Mouse (Mus musculus) MEL (cell line): ENCODE measurements around the gene Cep350. TPM values are rescaled to one million over a fixed set of nuclear protein-coding genes. Genes with fewer than 3 reads are reported as not detected.
A peak's percentile ranks its signal among the peaks of the same experiment; 100 is the strongest.

Experiments used
- DNase-seq: peaks from one replicate; pipeline ENCODE4 v3.0.0; 2011; ENCODE audit warnings: low read depth, low spot score
- H3K27ac ChIP-seq: 2 replicates; pipeline ENCODE4 v1.5.1; 2012; ENCODE audit warnings: low read depth, mild to moderate bottlenecking, control low read depth, low read length, moderate library complexity; ENCODE audit not compliant: control insufficient read depth
- H3K27me3 ChIP-seq, 2 experiments: fragments of 150-350 bp in 1 of 2; sonication (generic) in 1 of 2; 2 replicates each; pipeline ENCODE4 v1.6.1; 2012; ENCODE audit warnings: low read length in 2 of 2, mild to moderate bottlenecking in 2 of 2, improper control_type of control experiment in 1 of 2, moderate library complexity in 1 of 2; ENCODE audit not compliant: insufficient read depth in 2 of 2, control insufficient read depth in 1 of 2
- H3K36me3 ChIP-seq, 2 experiments: 2 replicates each; pipeline ENCODE4 v1.6.1; 2012 to 2014; ENCODE audit warnings: low read length in 2 of 2, improper control_type of control experiment in 1 of 2, inconsistent platforms in 1 of 2, mild to moderate bottlenecking in 1 of 2; ENCODE audit not compliant: insufficient read depth in 2 of 2, control insufficient read depth in 1 of 2
- H3K4me1 ChIP-seq, 2 experiments: fragments of 150-350 bp in 1 of 2; sonication (generic) in 1 of 2; 2 replicates each; pipeline ENCODE4 v1.6.1; 2012; ENCODE audit warnings: low read length in 2 of 2, improper control_type of control experiment in 1 of 2, mild to moderate bottlenecking in 1 of 2; ENCODE audit not compliant: insufficient read depth in 2 of 2, control insufficient read depth in 1 of 2
- H3K4me3 ChIP-seq, 2 experiments: fragments of 150-350 bp in 1 of 2; sonication (generic) in 1 of 2; 2 replicates each; pipeline ENCODE4 v1.5.1; 2012; ENCODE audit warnings: low read depth in 2 of 2, low read length in 2 of 2, mild to moderate bottlenecking in 2 of 2, moderate library complexity in 2 of 2, control low read depth in 1 of 2, improper control_type of control experiment in 1 of 2; ENCODE audit not compliant: control insufficient read depth in 1 of 2, insufficient read depth in 1 of 2
- H3K79me2 ChIP-seq: 2 replicates; pipeline ENCODE4 v1.6.1; 2012; ENCODE audit warnings: mild to moderate bottlenecking, low read length, moderate library complexity; ENCODE audit not compliant: control insufficient read depth, poor library complexity, insufficient read depth
- H3K9ac ChIP-seq: 2 replicates; pipeline ENCODE4 v1.6.1; 2012; ENCODE audit warnings: low read depth, mild to moderate bottlenecking, control low read depth, low read length, moderate library complexity; ENCODE audit not compliant: control insufficient read depth, poor library complexity, severe bottlenecking
- H3K9me3 ChIP-seq: fragments of 150-350 bp; sonication (generic); replicated peaks from 2 replicates; pipeline ENCODE4 v1.6.1; 2012; ENCODE audit warnings: mild to moderate bottlenecking, low read length, improper control_type of control experiment, moderate library complexity; ENCODE audit not compliant: insufficient read depth
- CHD1 ChIP-seq: IDR thresholded peaks from 2 replicates; pipeline ENCODE4 v1.6.1; 2012; ENCODE audit warnings: low read depth, mild to moderate bottlenecking, inconsistent platforms, low read length, improper control_type of control experiment
- E2F4 ChIP-seq: IDR thresholded peaks from 2 replicates; pipeline ENCODE4 v1.6.1; 2011; ENCODE audit warnings: low read depth, low read length, improper control_type of control experiment, borderline replicate concordance
- ELF1 ChIP-seq: IDR thresholded peaks from 2 replicates; pipeline ENCODE4 v1.6.1; 2014; ENCODE audit warnings: low read depth, mild to moderate bottlenecking, inconsistent platforms, low read length, improper control_type of control experiment, moderate library complexity
- ETS1 ChIP-seq: IDR thresholded peaks from 2 replicates; pipeline ENCODE4 v1.6.1; 2012; ENCODE audit warnings: low read depth, mild to moderate bottlenecking, inconsistent platforms, low read length, improper control_type of control experiment, moderate library complexity
- GATA1 ChIP-seq: IDR thresholded peaks from 2 replicates; pipeline ENCODE4 v1.6.1; 2011; ENCODE audit warnings: low read depth, low read length, improper control_type of control experiment
- HCFC1 ChIP-seq: IDR thresholded peaks from 2 replicates; pipeline ENCODE4 v1.6.1; 2012; ENCODE audit warnings: low read depth, mild to moderate bottlenecking, inconsistent platforms, low read length, improper control_type of control experiment, moderate library complexity
- JUND ChIP-seq: IDR thresholded peaks from 2 replicates; pipeline ENCODE4 v1.6.1; 2011; ENCODE audit warnings: low read depth, mild to moderate bottlenecking, improper control_type of control experiment, low read length
- KAT2A ChIP-seq: conservative IDR thresholded peaks from 2 replicates; pipeline ENCODE4 v1.6.1; 2012; ENCODE audit warnings: low read depth, low read length, improper control_type of control experiment, inconsistent platforms
- MAFK ChIP-seq: IDR thresholded peaks from 2 replicates; pipeline ENCODE4 v1.6.1; 2011; ENCODE audit warnings: low read depth, mild to moderate bottlenecking, low read length, improper control_type of control experiment, borderline replicate concordance
- MAX ChIP-seq: IDR thresholded peaks from 2 replicates; pipeline ENCODE4 v1.6.1; 2011; ENCODE audit warnings: low read length, improper control_type of control experiment
- MAZ ChIP-seq: IDR thresholded peaks from 2 replicates; pipeline ENCODE4 v1.6.1; 2012; ENCODE audit warnings: low read depth, mild to moderate bottlenecking, inconsistent platforms, low read length, improper control_type of control experiment
- MEF2A ChIP-seq: IDR thresholded peaks from 2 replicates; pipeline ENCODE4 v1.6.1; 2014; ENCODE audit warnings: low read depth, mild to moderate bottlenecking, inconsistent platforms, low read length, improper control_type of control experiment; ENCODE audit not compliant: poor library complexity, insufficient replicate concordance, severe bottlenecking; ENCODE audit errors: extremely low read depth
- MXI1 ChIP-seq: IDR thresholded peaks from 2 replicates; pipeline ENCODE4 v1.6.1; 2011; ENCODE audit warnings: mild to moderate bottlenecking, low read depth, low read length, improper control_type of control experiment
- MYB ChIP-seq: IDR thresholded peaks from 2 replicates; pipeline ENCODE4 v1.6.1; 2011; ENCODE audit warnings: mild to moderate bottlenecking, low read depth, low read length, improper control_type of control experiment
- NELFE ChIP-seq: IDR thresholded peaks from 2 replicates; pipeline ENCODE4 v1.6.1; 2011; ENCODE audit warnings: low read depth, low read length, improper control_type of control experiment
- NRF1 ChIP-seq: IDR thresholded peaks from 2 replicates; pipeline ENCODE4 v1.6.1; 2014; ENCODE audit warnings: low read depth, mild to moderate bottlenecking, inconsistent platforms, low read length, improper control_type of control experiment, moderate library complexity; ENCODE audit not compliant: poor library complexity, insufficient read depth, severe bottlenecking
- POLR2A ChIP-seq, 2 experiments: IDR thresholded peaks; 2 replicates each; pipeline ENCODE4 v1.6.1; 2011 to 2012; ENCODE audit warnings: low read length in 2 of 2, mild to moderate bottlenecking in 2 of 2, control low read depth in 1 of 2, improper control_type of control experiment in 1 of 2, low read depth in 1 of 2, moderate library complexity in 1 of 2; ENCODE audit not compliant: control insufficient read depth in 1 of 2, insufficient read depth in 1 of 2, poor library complexity in 1 of 2
- POLR2AphosphoS2 ChIP-seq: IDR thresholded peaks from 2 replicates; pipeline ENCODE4 v1.6.1; 2011; ENCODE audit warnings: low read length, improper control_type of control experiment
- POLR2AphosphoS5 ChIP-seq: IDR thresholded peaks from 2 replicates; pipeline ENCODE4 v1.6.1; 2012; ENCODE audit warnings: low read depth, borderline replicate concordance, mild to moderate bottlenecking, inconsistent platforms, low read length, moderate library complexity, mixed read lengths
- SIN3A ChIP-seq: IDR thresholded peaks from 2 replicates; pipeline ENCODE4 v1.6.1; 2012; ENCODE audit warnings: low read length, improper control_type of control experiment, inconsistent platforms
- TAL1 ChIP-seq: IDR thresholded peaks from 2 replicates; pipeline ENCODE4 v1.6.1; 2012; ENCODE audit warnings: mild to moderate bottlenecking, inconsistent platforms, low read length, moderate library complexity, mixed read lengths
- TBP ChIP-seq: IDR thresholded peaks from 2 replicates; pipeline ENCODE4 v1.8.0; 2011; ENCODE audit warnings: low read depth, low read length, improper control_type of control experiment
- TCF12 ChIP-seq: IDR thresholded peaks from 2 replicates; pipeline ENCODE4 v1.6.1; 2014; ENCODE audit warnings: low read depth, mild to moderate bottlenecking, inconsistent platforms, low read length, improper control_type of control experiment, moderate library complexity
- UBTF ChIP-seq: IDR thresholded peaks from 2 replicates; pipeline ENCODE4 v1.6.1; 2012; ENCODE audit warnings: low read depth, mild to moderate bottlenecking, inconsistent platforms, low read length, improper control_type of control experiment, moderate library complexity, borderline replicate concordance; ENCODE audit not compliant: insufficient read depth
- USF1 ChIP-seq: IDR thresholded peaks from 2 replicates; pipeline ENCODE4 v1.6.1; 2014; ENCODE audit warnings: low read depth, mild to moderate bottlenecking, inconsistent platforms, low read length, improper control_type of control experiment, moderate library complexity
- USF2 ChIP-seq, 2 experiments: IDR thresholded peaks; 2 replicates each; pipeline ENCODE4 v1.6.1; 2011 to 2012; ENCODE audit warnings: improper control_type of control experiment in 2 of 2, low read length in 2 of 2, borderline replicate concordance in 1 of 2, inconsistent platforms in 1 of 2, low read depth in 1 of 2, mild to moderate bottlenecking in 1 of 2; ENCODE audit not compliant: insufficient read depth in 1 of 2
- ZC3H11A ChIP-seq: IDR thresholded peaks from 2 replicates; pipeline ENCODE4 v1.6.1; 2012; ENCODE audit warnings: low read depth, mild to moderate bottlenecking, inconsistent platforms, low read length, improper control_type of control experiment
- ZKSCAN1 ChIP-seq: IDR thresholded peaks from 2 replicates; pipeline ENCODE4 v1.6.1; 2012; ENCODE audit warnings: low read depth, mild to moderate bottlenecking, inconsistent platforms, low read length, improper control_type of control experiment, moderate library complexity
- ZMIZ1 ChIP-seq: IDR thresholded peaks from 2 replicates; pipeline ENCODE4 v1.6.1; 2012; ENCODE audit warnings: low read depth, mild to moderate bottlenecking, inconsistent platforms, low read length, improper control_type of control experiment, moderate library complexity
- ZNF384 ChIP-seq: IDR thresholded peaks from 2 replicates; pipeline ENCODE4 v1.6.1; 2012; ENCODE audit warnings: low read depth, mild to moderate bottlenecking, inconsistent platforms, low read length, improper control_type of control experiment
- polyA plus RNA-seq, 2 experiments: library from polyadenylated mRNA; stranded (reverse) in 1 of 2; unstranded in 1 of 2; fragments of >175 nt in 1 of 2; fragments of >200 nt in 1 of 2; gene quantifications; 2 replicates each; pipeline versions ENCODE4 v1.2.1 to v1.2.4; 2012; ENCODE audit warnings: low replicate concordance in 2 of 2, low read depth in 1 of 2; ENCODE audit not compliant: insufficient read length in 2 of 2, insufficient read depth in 1 of 2, missing spikeins in 1 of 2
- total RNA-seq: library from RNA; depleted of rRNA; stranded (reverse); fragments of 300-350 nt; gene quantifications from 2 replicates; pipeline ENCODE4 v1.2.3, GENCODE M21; 2012

Gene Cep350
- total and polyA plus RNA-seq, 3 experiments: 4.3 to 110 (median 9.7) TPM

DNA sequence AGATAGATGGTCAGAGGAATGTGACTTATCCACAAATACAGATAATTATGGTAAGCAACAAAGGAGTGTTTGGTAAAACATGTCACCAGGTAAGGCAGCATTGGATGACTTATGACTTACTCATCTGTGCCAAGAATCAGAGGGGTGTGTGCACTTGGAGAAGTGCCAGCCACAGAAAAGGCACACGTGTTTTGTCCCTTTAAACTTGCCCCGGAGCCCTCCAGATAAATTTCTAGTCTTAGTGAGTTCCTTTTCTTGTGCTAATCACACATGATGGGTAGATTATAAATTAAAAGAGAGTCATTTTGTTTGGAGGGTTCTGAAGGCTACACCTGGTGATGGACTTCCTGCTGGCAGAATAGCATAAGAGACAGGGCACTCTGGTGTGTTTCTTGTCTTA is 156.9 kb downstream of the Cep350 start (continued):
- peak; percentile 96 for TF ChIP-seq MAX
- TF ChIP-seq JUND: no peak
- peak; percentile 100 for TF ChIP-seq SIN3A
- TF ChIP-seq MEF2A: no peak
- TF ChIP-seq CHD1: no peak
- TF ChIP-seq TCF12: 0 out of 2 replicates have a peak, but pooled peaks have one; percentile 26
- no peak for TF ChIP-seq ZNF384
- no peak for TF ChIP-seq UBTF
- no peak for TF ChIP-seq ZKSCAN1
- TF ChIP-seq TBP: no peak
- TF ChIP-seq USF1: peak; percentile 67
- TF ChIP-seq KAT2A: no peak
- no peak for TF ChIP-seq TAL1
- no peak for TF ChIP-seq NRF1
- peak; percentile 91 for TF ChIP-seq ETS1
- TF ChIP-seq MAFK: no peak
- TF ChIP-seq MAZ: no peak
- no peak for TF ChIP-seq HCFC1
- no peak for TF ChIP-seq E2F4
- TF ChIP-seq POLR2AphosphoS5: no peak

DNA sequence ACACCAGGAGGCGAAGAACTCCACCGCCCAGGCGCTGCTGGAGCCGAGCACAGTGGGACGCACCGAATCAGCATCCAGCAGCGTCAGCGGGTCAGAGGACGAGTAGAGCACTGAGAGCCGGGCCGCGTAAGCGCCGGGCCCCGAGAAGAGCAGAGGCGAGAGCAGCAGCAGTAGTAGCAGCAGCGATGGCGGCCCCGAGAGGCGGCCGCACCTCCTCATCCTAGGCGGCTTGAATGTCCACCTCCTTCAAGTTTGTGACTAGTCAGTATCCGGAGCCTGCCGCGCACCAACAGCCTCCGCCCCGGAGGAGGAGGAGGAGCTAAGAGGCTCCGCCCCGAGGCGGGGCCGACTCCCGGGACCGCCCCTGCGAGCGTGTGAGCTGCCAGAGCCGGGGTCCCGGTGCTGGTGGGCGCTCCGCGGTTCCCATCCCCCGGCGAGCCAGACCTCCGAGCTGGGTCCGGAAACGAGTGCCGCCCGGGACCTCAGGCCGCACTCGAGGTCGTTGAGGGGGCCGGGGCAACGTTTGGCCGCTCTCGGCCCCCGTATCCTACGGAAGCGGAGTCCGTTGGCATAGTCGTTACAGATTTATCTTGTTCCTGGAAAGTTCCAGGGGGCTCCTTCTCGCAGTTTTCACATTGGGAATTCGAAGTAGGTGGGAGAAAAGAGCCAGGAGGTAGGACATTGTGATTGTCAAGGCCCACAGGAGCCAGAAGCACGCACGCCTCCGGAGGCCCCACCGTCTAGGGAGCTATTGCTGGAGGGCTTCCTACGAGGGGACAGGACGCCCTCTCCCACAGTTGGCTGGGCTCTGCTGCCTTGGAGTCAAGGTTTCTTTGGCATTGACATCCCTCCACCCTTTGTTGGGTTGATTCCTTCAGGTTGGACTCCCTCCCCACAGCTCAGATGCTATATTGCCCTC is 160.2 kb downstream of the Cep350 start, which contains the start of gene Qsox1:
Gene Qsox1 (minus strand): TSS at position 309 of the 919 bp plus-strand sequence.
- Histone ChIP-seq H3K4me3 (peak within 1 kb of the TSS; percentile 95 to 99), H3K79me2 (peaks cover 5% of the 10 kb centered on the region), H3K4me1 (peaks cover 8 to 33% of the 10 kb centered on the region in 2 experiments), H3K27ac (peak within 1 kb of the TSS; percentile 56), H3K36me3 (peaks cover 0 to 26% of the 10 kb centered on the region in 2 experiments; a peak in 2 of 4 replicates)
- TF ChIP-seq HCFC1 (peak; percentile 58), NELFE (peak; percentile 73), MAX (0 out of 2 replicates have a peak, but pooled peaks have one; percentile 27), POLR2AphosphoS5 (no peak), TCF12 (peak; percentile 52), MYB (peak; percentile 85), ZC3H11A (no peak), NRF1 (peak; percentile 24; the same call in 1 of the 2 replicates), MAFK (no peak), GATA1 (no peak), ZMIZ1 (peak; percentile 72), ELF1 (peak; percentile 47; the same call in 1 of the 2 replicates), JUND (no peak), MXI1 (peak; percentile 25; the same call in 1 of the 2 replicates), E2F4 (no peak), USF1 (no peak), TAL1 (no peak), POLR2AphosphoS2 (peak; percentile 38; the same call in 1 of the 2 replicates), USF2 (IDR thresholded peaks at IDR 0.05; ENCODE audit: borderline replicate concordance in 1 of 2, insufficient read depth in 1 of 2, low read depth in 1 of 2, low read length in 2 of 2) (no peak), TBP (peak; percentile 56; the same call in 1 of the 2 replicates), POLR2A (IDR thresholded peaks at IDR 0.05; ENCODE audit: control insufficient read depth in 1 of 2, insufficient read depth in 1 of 2, low read depth in 1 of 2, low read length in 2 of 2, poor library complexity in 1 of 2) (peak; percentile 50 to 80)
- TF ChIP-seq, all 39 proteins: peak for 12
- Histone ChIP-seq H3K9me3 (no peaks in the 10 kb centered on the region), H3K9ac (peak within 1 kb of the TSS; percentile 82), H3K27me3 (no peaks in the 10 kb centered on the region)
- peak; percentile 91 for DNase-seq
